Mouse (Mus musculus): ENCODE data around the gene Cep70.

Gene Cep70

GRCm38 (mm10) chr9:99243190-99243894 is at the start of gene Cep70:
Gene Cep70, plus strand, starts transcription at chr9:99243367.
- peak; percentile 98 for DNase-seq (ENCODE audit: low spot score)

GRCm38 (mm10) chr9:99212643-99213042 is 30.5 kb upstream of the Cep70 start:
- no peak for DNase-seq (ENCODE audit: low spot score)

GRCm38 (mm10) chr9:99216182-99216581 is 27.0 kb upstream of the Cep70 start:
- DNase-seq (ENCODE audit: low spot score): no peak

- DNase-seq (ENCODE audit: low spot score): peak; percentile 61
These were observed 25.0 kb upstream of the Cep70 start for GRCm38 (mm10) chr9:99217999-99218719.

- DNase-seq (ENCODE audit: low spot score): no peak
These were observed 21.5 kb upstream of the Cep70 start for GRCm38 (mm10) chr9:99221636-99222035.

- DNase-seq (ENCODE audit: low spot score): no peak
These were observed 18.6 kb upstream of the Cep70 start for GRCm38 (mm10) chr9:99224583-99224982.

- DNase-seq (ENCODE audit: low spot score): no peak
These were observed 13.7 kb upstream of the Cep70 start for GRCm38 (mm10) chr9:99229450-99229849.

- peak; percentile 19 for DNase-seq (ENCODE audit: low spot score)
These were observed 6.0 kb upstream of the Cep70 start, which contains the start of gene Faiml for GRCm38 (mm10) chr9:99237139-99237538. Gene Faiml, minus strand, starts transcription at chr9:99237239.

GRCm38 (mm10) chr9:99238276-99238675 is 4.9 kb upstream of the Cep70 start:
- DNase-seq (ENCODE audit: low spot score): no peak

GRCm38 (mm10) chr9:99239256-99239655 is 3.9 kb upstream of the Cep70 start:
- DNase-seq (ENCODE audit: low spot score): no peak

- no peak for DNase-seq (ENCODE audit: low spot score)
These were observed 2.6 kb upstream of the Cep70 start for GRCm38 (mm10) chr9:99240571-99240970.

- DNase-seq (ENCODE audit: low spot score): peak; percentile 49
These were observed 1.1 kb upstream of the Cep70 start for GRCm38 (mm10) chr9:99242035-99242434.

GRCm38 (mm10) chr9:99242533-99243189 is 506 bp upstream of the Cep70 start:
- DNase-seq (ENCODE audit: low spot score): no peak

GRCm38 (mm10) chr9:99243895-99244293 is 727 bp downstream of the Cep70 start:
- DNase-seq (ENCODE audit: low spot score): peak; percentile 13

GRCm38 (mm10) chr9:99248304-99248703 is 5.1 kb downstream of the Cep70 start:
- DNase-seq (ENCODE audit: low spot score): no peak

- DNase-seq (ENCODE audit: low spot score): no peak
These were observed 5.7 kb downstream of the Cep70 start for GRCm38 (mm10) chr9:99248906-99249305.

GRCm38 (mm10) chr9:99253861-99254260 is 10.7 kb downstream of the Cep70 start:
- no peak for DNase-seq (ENCODE audit: low spot score)

- DNase-seq (ENCODE audit: low spot score): no peak
These were observed 13.0 kb downstream of the Cep70 start for GRCm38 (mm10) chr9:99256206-99256605.

- no peak for DNase-seq (ENCODE audit: low spot score)
These were observed 13.7 kb downstream of the Cep70 start for GRCm38 (mm10) chr9:99256821-99257220.

GRCm38 (mm10) chr9:99258891-99259290 is 15.7 kb downstream of the Cep70 start:
- DNase-seq (ENCODE audit: low spot score): no peak

- no peak for DNase-seq (ENCODE audit: low spot score)
These were observed 61.1 kb downstream of the Cep70 start for GRCm38 (mm10) chr9:99304296-99304695.

GRCm38 (mm10) chr9:99306226-99306625 is 63.1 kb downstream of the Cep70 start:
- no peak for DNase-seq (ENCODE audit: low spot score)

Data from testis, postnatal 14 days (tissue).